Mouse (Mus musculus): ENCODE results near the gene Hoxd8. TPM values are rescaled to one million over a fixed set of nuclear protein-coding genes. Genes with fewer than 3 reads are reported as not detected.
A peak's percentile ranks its signal among the peaks of the same experiment; 100 is the strongest.

Gene Hoxd8
- polyA plus RNA-seq, 1 experiment = not detected

GRCm38 (mm10) chr2:74722949-74723348 is 18.5 kb downstream of the Hoxd8 start:
- Histone ChIP-seq H3K27me3 (replicated peaks) (peaks cover 87% of the 10 kb centered on the region), H3K9me3 (no peaks in the 10 kb centered on the region), H3K4me1 (no peaks in the 10 kb centered on the region; the same call in 1 of the 2 replicates), H3K36me3 (replicated peaks; ENCODE audit: low read length) (no peaks in the 10 kb centered on the region), H3K4me3 (replicated peaks) (no peak overlapping the region)
- TF ChIP-seq FLI1 (IDR thresholded peaks at IDR 0.05; ENCODE audit: low read length) (no peak), GATA1 (IDR thresholded peaks at IDR 0.05; ENCODE audit: borderline replicate concordance, low read length) (no peak)

- H3K4me3 ChIP-seq (replicated peaks) = no peak overlapping the region
- H3K4me1 ChIP-seq = no peaks in the 10 kb centered on the region; the same call in 1 of the 2 replicates
- TF ChIP-seq GATA1 (IDR thresholded peaks at IDR 0.05; ENCODE audit: borderline replicate concordance, low read length) = no peak
- peaks cover 91% of the 10 kb centered on the region for H3K27me3 ChIP-seq (replicated peaks)
- no peaks in the 10 kb centered on the region for H3K36me3 ChIP-seq (replicated peaks; ENCODE audit: low read length)
- no peaks in the 10 kb centered on the region for H3K9me3 ChIP-seq
These were observed 20.0 kb downstream of the Hoxd8 start for GRCm38 (mm10) chr2:74724244-74725015.

GRCm38 (mm10) chr2:74725171-74725570 is 20.8 kb downstream of the Hoxd8 start:
- TF ChIP-seq GATA1 (IDR thresholded peaks at IDR 0.05; ENCODE audit: borderline replicate concordance, low read length) (no peak), FLI1 (IDR thresholded peaks at IDR 0.05; ENCODE audit: low read length) (no peak)
- no peak overlapping the region for H3K4me3 ChIP-seq (replicated peaks)
- H3K4me1 ChIP-seq = no peaks in the 10 kb centered on the region; the same call in 1 of the 2 replicates
- H3K36me3 ChIP-seq (replicated peaks; ENCODE audit: low read length) = no peaks in the 10 kb centered on the region
- H3K27me3 ChIP-seq (replicated peaks) = peaks cover 87% of the 10 kb centered on the region
- no peaks in the 10 kb centered on the region for H3K9me3 ChIP-seq

GRCm38 (mm10) chr2:74726551-74726950 is 22.1 kb downstream of the Hoxd8 start, which contains the start of gene Gm28230:
Gene Gm28230, plus strand, starts transcription at chr2:74726728.
- Histone ChIP-seq H3K4me1 (no peaks in the 10 kb centered on the region; the same call in 1 of the 2 replicates), H3K36me3 (replicated peaks; ENCODE audit: low read length) (no peaks in the 10 kb centered on the region), H3K4me3 (replicated peaks) (peak within 1 kb of the TSS; percentile 28), H3K27me3 (replicated peaks) (peaks cover 91% of the 10 kb centered on the region), H3K9me3 (no peaks in the 10 kb centered on the region)
- TF ChIP-seq GATA1 (IDR thresholded peaks at IDR 0.05; ENCODE audit: borderline replicate concordance, low read length) (no peak), FLI1 (IDR thresholded peaks at IDR 0.05; ENCODE audit: low read length) (no peak)

GRCm38 (mm10) chr2:74726973-74727639 is 22.7 kb downstream of the Hoxd8 start:
- Histone ChIP-seq H3K27me3 (replicated peaks) (peaks cover 92% of the 10 kb centered on the region), H3K4me3 (replicated peaks) (peak overlapping the region; percentile 28), H3K36me3 (replicated peaks; ENCODE audit: low read length) (no peaks in the 10 kb centered on the region), H3K9me3 (no peaks in the 10 kb centered on the region), H3K4me1 (no peaks in the 10 kb centered on the region; the same call in 1 of the 2 replicates)
- TF ChIP-seq FLI1 (IDR thresholded peaks at IDR 0.05; ENCODE audit: low read length) = no peak
- TF ChIP-seq GATA1 (IDR thresholded peaks at IDR 0.05; ENCODE audit: borderline replicate concordance, low read length) = no peak

- Histone ChIP-seq H3K4me1 (peaks cover 5% of the 10 kb centered on the region; the same call in 1 of the 2 replicates), H3K27me3 (replicated peaks) (peaks cover 92% of the 10 kb centered on the region), H3K36me3 (replicated peaks; ENCODE audit: low read length) (no peaks in the 10 kb centered on the region)
These were observed 23.4 kb downstream of the Hoxd8 start for GRCm38 (mm10) chr2:74727640-74728302.

GRCm38 (mm10) chr2:74728303-74728680 is 23.9 kb downstream of the Hoxd8 start:
- Histone ChIP-seq H3K27me3 (replicated peaks) (peaks cover 92% of the 10 kb centered on the region), H3K9me3 (no peaks in the 10 kb centered on the region), H3K36me3 (replicated peaks; ENCODE audit: low read length) (no peaks in the 10 kb centered on the region), H3K4me3 (replicated peaks) (no peak overlapping the region), H3K4me1 (peaks cover 6% of the 10 kb centered on the region; the same call in 1 of the 2 replicates)
- TF ChIP-seq GATA1 (IDR thresholded peaks at IDR 0.05; ENCODE audit: borderline replicate concordance, low read length) = no peak
- TF ChIP-seq FLI1 (IDR thresholded peaks at IDR 0.05; ENCODE audit: low read length) = no peak

More at GRCm38 (mm10) chr2:74727640-74728302, 23.4 kb downstream of the Hoxd8 start:
- H3K9me3 ChIP-seq = no peaks in the 10 kb centered on the region
- TF ChIP-seq GATA1 (IDR thresholded peaks at IDR 0.05; ENCODE audit: borderline replicate concordance, low read length) = no peak
- TF ChIP-seq FLI1 (IDR thresholded peaks at IDR 0.05; ENCODE audit: low read length) = no peak
- no peak overlapping the region for H3K4me3 ChIP-seq (replicated peaks)

GRCm38 (mm10) chr2:74730331-74730730 is 25.9 kb downstream of the Hoxd8 start:
- Histone ChIP-seq H3K4me3 (replicated peaks) (no peak overlapping the region), H3K36me3 (replicated peaks; ENCODE audit: low read length) (no peaks in the 10 kb centered on the region), H3K4me1 (peaks cover 6% of the 10 kb centered on the region), H3K9me3 (no peaks in the 10 kb centered on the region), H3K27me3 (replicated peaks) (peaks cover 90% of the 10 kb centered on the region)
- TF ChIP-seq FLI1 (IDR thresholded peaks at IDR 0.05; ENCODE audit: low read length) (no peak), GATA1 (IDR thresholded peaks at IDR 0.05; ENCODE audit: borderline replicate concordance, low read length) (no peak)

GRCm38 (mm10) chr2:74731055-74731454 is 26.6 kb downstream of the Hoxd8 start:
- Histone ChIP-seq H3K27me3 (replicated peaks) (peaks cover 91% of the 10 kb centered on the region), H3K4me3 (replicated peaks) (no peak overlapping the region), H3K9me3 (no peaks in the 10 kb centered on the region), H3K4me1 (peaks cover 12% of the 10 kb centered on the region), H3K36me3 (replicated peaks; ENCODE audit: low read length) (no peaks in the 10 kb centered on the region)
- no peak for TF ChIP-seq FLI1 (IDR thresholded peaks at IDR 0.05; ENCODE audit: low read length)
- no peak for TF ChIP-seq GATA1 (IDR thresholded peaks at IDR 0.05; ENCODE audit: borderline replicate concordance, low read length)
